Mouse (Mus musculus) liver, embryonic 14.5 days (tissue): Measurements from ENCODE around the gene Cacna1s. TPM values are rescaled to one million over a fixed set of nuclear protein-coding genes. Genes with fewer than 3 reads are reported as not detected.
A peak's percentile ranks its signal among the peaks of the same experiment; 100 is the strongest.

ENCODE experiments used
- ATAC-seq: fragments of 200-750 bp; cut with Nextera tagmentation; 2 replicates; pipeline ENCODE4 v1.8.0; 2017; ENCODE audit warnings: moderate number of reproducible peaks, mild to moderate bottlenecking, moderate library complexity; ENCODE audit not compliant: insufficient read depth
- DNase-seq, 3 experiments: peaks; one replicate each; pipeline ENCODE4 v3.0.0-alpha.2; 2012 to 2013; ENCODE audit warnings: low read depth in 3 of 3, low spot score in 3 of 3
- H3K27ac ChIP-seq: fragments of 300-500 bp; sonication (generic); 2 replicates; pipeline ENCODE4 v1.5.1; 2014; ENCODE audit warnings: moderate library complexity, mild to moderate bottlenecking, control low read depth, inconsistent platforms
- H3K27me3 ChIP-seq: fragments of 300-500 bp; sonication (generic); 2 replicates; pipeline ENCODE4 v1.6.1; 2014; ENCODE audit warnings: mild to moderate bottlenecking, low read length, moderate library complexity; ENCODE audit not compliant: control insufficient read depth, insufficient read depth
- H3K36me3 ChIP-seq: fragments of 300-500 bp; sonication (generic); replicated peaks from 2 replicates; pipeline ENCODE4 v1.6.1; 2014; ENCODE audit warnings: low read depth; ENCODE audit not compliant: control insufficient read depth, insufficient read depth
- H3K4me1 ChIP-seq, 2 experiments: fragments of 200-500 bp in 1 of 2; fragments of 300-500 bp in 1 of 2; sonication (generic) in 1 of 2; replicated peaks; 2 replicates each; pipeline ENCODE4 v1.6.1; 2012 to 2014; ENCODE audit warnings: antibody characterized with exemption in 1 of 2, inconsistent platforms in 1 of 2, low read length in 1 of 2; ENCODE audit not compliant: control insufficient read depth in 2 of 2, insufficient read depth in 2 of 2
- H3K4me2 ChIP-seq: fragments of 300-500 bp; sonication (generic); 2 replicates; pipeline ENCODE4 v1.6.1; 2014; ENCODE audit warnings: low read depth, mild to moderate bottlenecking, control low read depth, moderate library complexity
- H3K4me3 ChIP-seq, 2 experiments: fragments of 200-500 bp in 1 of 2; fragments of 300-500 bp in 1 of 2; sonication (generic) in 1 of 2; 2 replicates each; pipeline ENCODE4 v1.5.1; 2012 to 2014; ENCODE audit warnings: low read depth in 2 of 2, low read length in 2 of 2, mild to moderate bottlenecking in 2 of 2, control low read depth in 1 of 2, inconsistent platforms in 1 of 2, moderate library complexity in 1 of 2; ENCODE audit not compliant: insufficient read depth in 1 of 2
- H3K9ac ChIP-seq: fragments of 300-500 bp; sonication (generic); replicated peaks from 2 replicates; pipeline ENCODE4 v1.6.1; 2014; ENCODE audit warnings: mild to moderate bottlenecking, control low read depth, moderate library complexity
- H3K9me3 ChIP-seq: fragments of 300-500 bp; sonication (generic); 2 replicates; pipeline ENCODE4 v1.6.1; 2016; ENCODE audit warnings: low read length, mixed read lengths; ENCODE audit not compliant: control insufficient read depth
- CTCF ChIP-seq: IDR thresholded peaks from 2 replicates; pipeline ENCODE4 v1.5.1; 2016; ENCODE audit warnings: antibody characterized with exemption, low read depth, control low read depth
- EP300 ChIP-seq: IDR thresholded peaks from 2 replicates; pipeline ENCODE4 v1.6.1; 2016; ENCODE audit warnings: antibody characterized with exemption, low read depth
- WGBS: fragments of 180-500 bp; shearing (Covaris S2); extraction: QIAGEN DNeasy Blood & Tissue Kit; methylation state at CpG from one replicate; pipeline ENCODE4 v1.1.7; 2014; ENCODE audit not compliant: insufficient replicate concordance; 5-methylcytosine and 5-hydroxymethylcytosine counted together
- polyA plus RNA-seq, 2 experiments: library from polyadenylated mRNA; depleted of rRNA in 1 of 2; stranded (reverse) in 1 of 2; unstranded in 1 of 2; fragments of >200 nt; fragmentation: Nextera tagmentation in 1 of 2; extraction: Ambion mirVana in 1 of 2; gene quantifications; 2 replicates each; pipeline versions ENCODE4 v1.2.1 to v1.2.3; 2012 to 2014

Cacna1s gene
- polyA plus RNA-seq, 2 experiments = not detected

GRCm38 (mm10) chr1:136013513-136013912 lies 39.0 kb upstream of the Cacna1s start:
- peaks cover 58 to 67% of the 10 kb centered on the region in 2 experiments for H3K4me1 ChIP-seq
- no peaks in the 10 kb centered on the region for H3K27me3 ChIP-seq
- DNase-seq = no peak
- peak overlapping the region; percentile 26; the same call in 1 of the 2 replicates for H3K4me2 ChIP-seq
- H3K4me3 ChIP-seq = no peak overlapping the region
- WGBS = 55% methylated on average over 4 of the region's 4 CpGs
- H3K9ac ChIP-seq = 0 out of 2 replicates have a peak overlapping the region, but pooled peaks have one; percentile 23
- TF ChIP-seq CTCF (no peak), EP300 (no peak)
- peak overlapping the region; percentile 94 for H3K27ac ChIP-seq
- no peaks in the 10 kb centered on the region for H3K9me3 ChIP-seq
- no peaks in the 10 kb centered on the region for H3K36me3 ChIP-seq
- ATAC-seq = no peak

- Histone ChIP-seq H3K27me3 (no peaks in the 10 kb centered on the region), H3K4me2 (peak overlapping the region; percentile 70), H3K4me1 (peaks cover 57 to 67% of the 10 kb centered on the region in 2 experiments), H3K27ac (peak overlapping the region; percentile 94), H3K4me3 (peak overlapping the region in 1 of 2 experiments; percentile 32; a peak in 3 of 4 replicates), H3K36me3 (peaks cover 3% of the 10 kb centered on the region; the same call in 1 of the 2 replicates), H3K9me3 (no peaks in the 10 kb centered on the region), H3K9ac (peak overlapping the region; percentile 62)
- ATAC-seq (peak; percentile 80), DNase-seq (peak; percentile 74 to 85 (median 80))
- WGBS = 6% methylated on average over 2 of the region's 2 CpGs
- TF ChIP-seq CTCF (no peak), EP300 (peak; percentile 100)
Observed at GRCm38 (mm10) chr1:136014796-136015502, 37.6 kb upstream of the Cacna1s start.

- peak overlapping the region; percentile 66 for H3K27ac ChIP-seq
- peaks cover 18% of the 10 kb centered on the region for H3K36me3 ChIP-seq
- WGBS = 74% methylated on average over 2 of the region's 2 CpGs
- H3K4me3 ChIP-seq = peak overlapping the region in 1 of 2 experiments; percentile 96; a peak in 2 of 4 replicates
- H3K27me3 ChIP-seq = no peaks in the 10 kb centered on the region
- peak overlapping the region; percentile 93 for H3K4me2 ChIP-seq
- DNase-seq = no peak
- peak; percentile 19; the same call in 1 of the 2 replicates for ATAC-seq
- peaks cover 47 to 52% of the 10 kb centered on the region in 2 experiments for H3K4me1 ChIP-seq
- TF ChIP-seq CTCF = no peak
- TF ChIP-seq EP300 = no peak
- H3K9me3 ChIP-seq = no peaks in the 10 kb centered on the region
- peak overlapping the region; percentile 27 for H3K9ac ChIP-seq
Observed at GRCm38 (mm10) chr1:136017307-136017706, 35.2 kb upstream of the Cacna1s start.

GRCm38 (mm10) chr1:136017907-136018313 lies 34.6 kb upstream of the Cacna1s start:
- WGBS = 1% methylated on average over 22 of the region's 22 CpGs
- H3K4me3 ChIP-seq = peak overlapping the region; percentile 83 to 96
- H3K9ac ChIP-seq = peak overlapping the region; percentile 97

More at GRCm38 (mm10) chr1:136017907-136018313, 34.6 kb upstream of the Cacna1s start:
- ATAC-seq (peak; percentile 80), DNase-seq (peak; percentile 89 to 90 (median 90))
- H3K27me3 ChIP-seq = no peaks in the 10 kb centered on the region
- TF ChIP-seq CTCF (0 out of 2 replicates have a peak, but pooled peaks have one; percentile 3), EP300 (no peak)
- peaks cover 18% of the 10 kb centered on the region for H3K36me3 ChIP-seq
- no peaks in the 10 kb centered on the region for H3K9me3 ChIP-seq
- H3K27ac ChIP-seq = peak overlapping the region; percentile 84
- H3K4me2 ChIP-seq = peak overlapping the region; percentile 93
- H3K4me1 ChIP-seq = peaks cover 45 to 48% of the 10 kb centered on the region in 2 experiments
